Mouse (Mus musculus) limb, embryonic 14.5 days (tissue): Measurements from ENCODE around the gene Zfp523. TPM values are rescaled to one million over a fixed set of nuclear protein-coding genes. Genes with fewer than 3 reads are reported as not detected.

Source experiments
- ATAC-seq: fragments of 200-750 bp; cut with Nextera tagmentation; 2 replicates; pipeline ENCODE4 v1.8.0; 2017; ENCODE audit warnings: low read depth, moderate number of reproducible peaks, moderate TSS enrichment; ENCODE audit not compliant: low FRiP score
- DNase-seq: peaks from one replicate; pipeline ENCODE4 v3.0.0-alpha.2; 2015; ENCODE audit warnings: low spot score
- H3K27ac ChIP-seq: fragments of 300-500 bp; sonication (generic); replicated peaks from 2 replicates; pipeline ENCODE4 v1.5.1; 2014; ENCODE audit warnings: low read depth, mild to moderate bottlenecking, low read length, moderate library complexity, mixed read lengths
- H3K27me3 ChIP-seq: fragments of 300-500 bp; sonication (generic); 2 replicates; pipeline ENCODE4 v1.6.1; 2014; ENCODE audit warnings: low read length, mixed read lengths; ENCODE audit not compliant: control insufficient read depth, insufficient read depth
- H3K36me3 ChIP-seq: fragments of 300-500 bp; sonication (generic); 2 replicates; pipeline ENCODE4 v1.6.1; 2014; ENCODE audit warnings: mild to moderate bottlenecking, low read length, moderate library complexity, mixed read lengths; ENCODE audit not compliant: control insufficient read depth, insufficient read depth
- H3K4me1 ChIP-seq: fragments of 300-500 bp; sonication (generic); 2 replicates; pipeline ENCODE4 v1.6.1; 2014; ENCODE audit warnings: antibody characterized with exemption, low read length, mixed read lengths; ENCODE audit not compliant: control insufficient read depth, insufficient read depth
- H3K4me2 ChIP-seq: fragments of 300-500 bp; sonication (generic); replicated peaks from 2 replicates; pipeline ENCODE4 v1.6.1; 2014; ENCODE audit warnings: low read depth, mild to moderate bottlenecking, low read length, moderate library complexity; ENCODE audit not compliant: severe bottlenecking
- H3K4me3 ChIP-seq: fragments of 300-500 bp; sonication (generic); replicated peaks from 2 replicates; pipeline ENCODE4 v1.5.1; 2014; ENCODE audit warnings: low read length
- H3K9ac ChIP-seq: fragments of 300-500 bp; sonication (generic); 2 replicates; pipeline ENCODE4 v1.6.1; 2014; ENCODE audit warnings: mild to moderate bottlenecking, low read depth, low read length, moderate library complexity; ENCODE audit not compliant: severe bottlenecking
- H3K9me3 ChIP-seq: fragments of 300-500 bp; sonication (generic); 2 replicates; pipeline ENCODE4 v1.6.1; 2016; ENCODE audit warnings: low read length; ENCODE audit not compliant: control insufficient read depth
- POLR2A ChIP-seq: fragments of 200-500 bp; IDR thresholded peaks from 2 replicates; pipeline ENCODE4 v1.8.0; 2012; ENCODE audit warnings: inconsistent platforms, mild to moderate bottlenecking, moderate library complexity, borderline replicate concordance; ENCODE audit not compliant: insufficient read depth, insufficient read length; ENCODE audit errors: extremely low read depth
- WGBS: fragments of 180-500 bp; shearing (Covaris S2); extraction: QIAGEN DNeasy Blood & Tissue Kit; methylation state at CpG from one replicate; pipeline ENCODE4 v1.1.7; 2014; 5-methylcytosine and 5-hydroxymethylcytosine counted together
- polyA plus RNA-seq, 2 experiments: library from polyadenylated mRNA; depleted of rRNA in 1 of 2; stranded (reverse) in 1 of 2; unstranded in 1 of 2; fragments of >200 nt; fragmentation: Nextera tagmentation in 1 of 2; extraction: Ambion mirVana in 1 of 2; gene quantifications; 2 replicates each; pipeline versions ENCODE4 v1.2.1 to v1.2.3; 2012 to 2014

Gene Zfp523
- polyA plus RNA-seq, 2 experiments = 37.5 to 79.1 TPM

DNA sequence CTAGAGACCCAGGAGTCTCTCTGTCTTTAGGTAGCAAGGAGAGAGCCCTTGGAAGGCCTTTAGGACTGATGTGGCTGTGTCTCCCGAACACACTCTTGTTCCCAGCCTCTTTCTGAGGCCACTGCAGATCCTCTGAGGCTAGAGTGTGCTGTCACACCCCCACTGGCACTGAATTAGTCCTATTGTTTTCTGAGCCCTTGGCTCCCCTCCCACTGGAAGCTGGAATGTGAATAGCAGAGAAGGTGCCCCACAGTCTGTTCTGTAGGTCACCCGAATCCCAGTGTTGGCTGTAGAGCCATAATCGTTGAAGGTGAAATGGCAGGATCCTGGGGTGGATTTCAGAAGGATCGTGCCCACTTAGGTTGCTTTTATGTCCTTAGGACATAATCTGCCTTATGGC lies 3.4 kb downstream of the Zfp523 start:
- H3K4me3 ChIP-seq = no peak overlapping the region
- no peak overlapping the region for H3K9ac ChIP-seq

DNA sequence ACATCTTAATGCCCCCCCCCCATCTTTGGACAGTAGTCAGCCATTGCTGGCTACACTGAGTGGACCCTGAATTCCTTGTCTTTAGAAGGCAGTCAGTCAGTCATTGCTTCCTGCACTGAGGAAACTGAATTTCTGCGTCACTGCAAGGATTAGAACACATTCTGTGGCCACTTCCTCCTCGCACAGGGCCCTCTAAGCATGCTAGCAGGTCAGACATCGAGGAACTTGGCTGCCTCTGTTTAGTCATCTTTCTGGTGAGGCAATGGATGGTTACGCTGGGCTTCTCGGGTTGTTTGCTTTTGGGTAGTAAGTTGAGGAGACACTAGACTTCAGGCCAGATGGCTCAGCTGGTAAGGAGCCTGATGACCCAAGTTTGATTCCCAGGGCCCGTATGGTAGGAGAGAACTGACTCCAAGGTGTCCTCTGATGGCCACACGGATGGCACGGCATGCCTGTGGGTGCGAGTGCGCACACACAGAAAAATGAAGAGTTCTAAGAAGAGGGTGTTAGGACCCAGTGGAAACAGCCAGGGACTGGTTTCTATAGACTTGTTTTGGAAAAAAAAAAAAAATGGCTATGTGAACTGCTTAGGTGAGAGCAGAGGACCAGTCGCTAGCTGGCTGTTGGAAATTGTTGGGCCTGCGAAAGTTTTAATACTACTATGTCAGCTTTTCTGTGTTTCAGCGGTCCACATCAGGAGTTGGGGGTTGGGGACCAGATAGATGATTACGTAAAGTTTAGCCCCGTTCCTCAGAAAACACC lies 4.0 kb downstream of the Zfp523 start:
- H3K9ac ChIP-seq = no peak overlapping the region
- H3K36me3 ChIP-seq = 0 out of 2 replicates have a peak, but pooled peaks cover 7% of the 10 kb centered on the region
- WGBS = 85% methylated on average over 15 of the region's 15 CpGs
- no peaks in the 10 kb centered on the region for H3K27me3 ChIP-seq
- no peak overlapping the region for H3K27ac ChIP-seq
- ATAC-seq (no peak), DNase-seq (no peak)
- no peak for TF ChIP-seq POLR2A
- H3K4me1 ChIP-seq = peaks cover 12% of the 10 kb centered on the region
- no peaks in the 10 kb centered on the region for H3K9me3 ChIP-seq
- H3K4me2 ChIP-seq = no peak overlapping the region
- H3K4me3 ChIP-seq = no peak overlapping the region

More for the DNA sequence above, 3.4 kb downstream of the Zfp523 start:
- TF ChIP-seq POLR2A = no peak
- Histone ChIP-seq H3K27ac (no peak overlapping the region), H3K4me1 (peaks cover 12% of the 10 kb centered on the region), H3K9me3 (no peaks in the 10 kb centered on the region), H3K27me3 (no peaks in the 10 kb centered on the region), H3K4me2 (no peak overlapping the region), H3K36me3 (0 out of 2 replicates have a peak, but pooled peaks cover 7% of the 10 kb centered on the region)
- 72% methylated on average over 4 of the region's 4 CpGs for WGBS
- ATAC-seq = no peak
- no peak for DNase-seq

DNA sequence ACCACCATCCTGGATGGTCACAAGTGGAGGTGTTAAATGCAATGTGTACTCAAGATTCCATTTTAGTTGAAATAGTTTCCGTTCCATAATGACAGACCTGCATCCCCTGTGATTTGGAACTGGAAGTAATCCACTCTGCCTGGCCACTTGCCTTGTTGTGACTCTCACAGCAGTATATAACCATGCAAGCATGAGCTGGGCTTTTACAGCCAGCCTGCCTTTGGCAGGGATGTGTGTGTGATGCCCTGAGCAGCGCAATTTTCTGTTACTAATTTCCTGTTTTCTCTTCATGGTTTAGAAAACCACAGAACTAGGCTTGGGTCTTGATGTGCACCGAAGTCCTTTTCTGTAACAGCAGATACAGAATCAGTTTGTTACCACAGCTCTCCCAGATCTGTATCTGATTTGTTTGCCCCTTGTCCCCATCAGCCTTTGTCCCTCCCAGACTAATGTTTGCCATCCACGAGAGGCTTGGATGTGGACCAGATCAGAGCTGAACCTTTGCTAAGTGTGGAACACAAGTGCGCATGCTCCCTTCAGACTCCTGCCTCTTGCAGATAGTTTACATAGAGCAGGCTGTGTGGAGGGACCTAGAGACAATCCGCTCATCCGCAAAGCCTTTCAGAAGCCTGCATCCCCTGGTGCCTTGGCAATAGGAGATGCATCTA lies 8.2 kb downstream of the Zfp523 start:
- Histone ChIP-seq H3K27ac (no peak overlapping the region), H3K36me3 (peaks cover 16% of the 10 kb centered on the region), H3K4me1 (0 out of 2 replicates have a peak, but pooled peaks cover 3% of the 10 kb centered on the region), H3K9me3 (no peaks in the 10 kb centered on the region), H3K9ac (no peak overlapping the region), H3K4me2 (no peak overlapping the region), H3K4me3 (no peak overlapping the region), H3K27me3 (no peaks in the 10 kb centered on the region)
- no peak for TF ChIP-seq POLR2A
- ATAC-seq = no peak
- WGBS = 70% methylated on average over 7 of the region's 7 CpGs
- peak; percentile 21 for DNase-seq

DNA sequence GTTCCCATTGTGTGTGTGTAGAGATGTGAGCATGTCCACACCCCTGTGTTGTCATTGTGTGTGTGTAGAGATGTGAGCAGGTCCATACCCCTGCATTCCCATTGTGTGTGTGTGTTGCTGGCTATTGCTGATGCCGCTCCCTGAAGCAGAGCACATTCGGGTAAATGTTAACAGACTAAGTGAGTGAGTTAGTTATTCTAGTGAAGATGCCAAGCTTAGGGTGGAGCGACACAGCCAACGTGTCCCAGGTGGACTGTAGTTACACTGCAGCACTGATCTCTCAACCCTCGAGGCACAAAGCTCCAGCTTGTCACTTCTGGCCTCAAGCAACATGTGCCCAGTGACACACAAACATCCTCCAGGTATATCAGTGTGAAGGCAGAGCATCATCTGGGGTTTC lies 11.4 kb downstream of the Zfp523 start:
- TF ChIP-seq POLR2A = no peak
- Histone ChIP-seq H3K27me3 (no peaks in the 10 kb centered on the region), H3K9ac (no peak overlapping the region), H3K4me3 (no peak overlapping the region), H3K9me3 (no peaks in the 10 kb centered on the region), H3K36me3 (peaks cover 43% of the 10 kb centered on the region), H3K4me2 (no peak overlapping the region), H3K4me1 (0 out of 2 replicates have a peak, but pooled peaks cover 3% of the 10 kb centered on the region), H3K27ac (no peak overlapping the region)
- WGBS = 87% methylated on average over 5 of the region's 5 CpGs
- DNase-seq (no peak), ATAC-seq (no peak)

DNA sequence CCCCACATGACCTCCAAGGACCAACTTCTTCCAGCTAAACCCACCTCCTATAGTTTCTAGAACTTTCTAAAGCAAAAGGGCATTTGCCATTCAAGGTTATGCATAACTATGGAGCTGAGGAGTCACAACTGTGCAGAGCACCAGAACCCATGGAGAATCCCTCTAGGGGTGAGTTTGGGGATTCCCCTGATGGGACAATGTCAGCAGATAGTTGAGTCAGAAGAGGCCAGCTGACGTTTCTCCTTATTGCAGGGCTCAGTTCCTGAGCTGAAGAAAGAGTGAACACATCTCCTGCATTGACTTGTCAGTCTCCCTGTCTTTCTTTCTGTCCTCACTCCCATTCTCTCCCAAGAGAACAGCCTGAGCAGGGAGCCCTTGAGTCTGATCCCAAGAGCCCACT lies 15.8 kb downstream of the Zfp523 start:
- DNase-seq = no peak
- Histone ChIP-seq H3K4me1 (no peaks in the 10 kb centered on the region), H3K36me3 (peaks cover 72% of the 10 kb centered on the region), H3K9ac (no peak overlapping the region), H3K4me3 (no peak overlapping the region), H3K9me3 (no peaks in the 10 kb centered on the region), H3K27me3 (no peaks in the 10 kb centered on the region), H3K4me2 (no peak overlapping the region), H3K27ac (no peak overlapping the region)
- no peak for TF ChIP-seq POLR2A
- WGBS = 70% methylated on average over 1 of the region's 1 CpGs
- no peak for ATAC-seq
